Mouse (Mus musculus) brown adipose tissue, adult 24 weeks (tissue): Measurements from ENCODE around the gene Csdc2. TPM values are rescaled to one million over a fixed set of nuclear protein-coding genes. Genes with fewer than 3 reads are reported as not detected.

ENCODE experiments used
- H3K27ac ChIP-seq: fragments of 200-500 bp; replicated peaks from 2 replicates; pipeline ENCODE4 v1.5.1; 2012; ENCODE audit warnings: low read depth, mild to moderate bottlenecking, low read length
- H3K4me1 ChIP-seq: fragments of 200-500 bp; 2 replicates; pipeline ENCODE4 v1.6.1; 2012; ENCODE audit warnings: low read length, mixed read lengths; ENCODE audit not compliant: control insufficient read depth, insufficient read depth, insufficient read length
- H3K4me3 ChIP-seq: fragments of 200-500 bp; 2 replicates; pipeline ENCODE4 v1.5.1; 2012; ENCODE audit warnings: low read depth, mild to moderate bottlenecking, low read length, moderate library complexity; ENCODE audit not compliant: insufficient read depth
- polyA plus RNA-seq: library from polyadenylated mRNA; stranded (reverse); fragments of >200 nt; gene quantifications from 2 replicates; pipeline ENCODE4 v1.2.4, GENCODE M21; 2012; ENCODE audit not compliant: missing spikeins, insufficient read depth, insufficient read length

Csdc2 gene
- polyA plus RNA-seq, 1 experiment, result not detected

DNA sequence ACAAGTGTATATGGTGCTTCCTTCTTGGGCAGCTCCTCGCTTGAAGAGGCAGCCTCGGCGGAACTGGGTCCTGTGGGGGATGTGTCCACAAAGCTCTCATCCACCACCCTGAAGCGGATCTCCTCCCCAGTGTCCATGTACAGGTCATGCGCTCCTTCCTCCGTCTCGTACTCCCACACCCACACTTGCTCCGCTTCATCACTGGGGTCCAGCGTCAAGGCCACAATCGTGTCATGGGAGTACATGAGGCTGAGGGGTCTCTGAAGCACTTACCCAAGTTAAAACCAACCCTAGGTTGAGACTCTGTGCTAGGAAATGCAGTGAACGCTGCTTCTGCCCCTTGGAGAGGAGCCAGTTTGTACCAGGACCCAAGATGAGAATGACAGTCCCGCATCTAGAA lies 19.4 kb upstream of the Csdc2 start:
- Histone ChIP-seq H3K27ac (no peak overlapping the region), H3K4me1 (peaks cover 2% of the 10 kb centered on the region; the same call in 1 of the 2 replicates), H3K4me3 (no peak overlapping the region)

- H3K27ac ChIP-seq, result no peak overlapping the region
- no peak overlapping the region for H3K4me3 ChIP-seq
- H3K4me1 ChIP-seq, result peaks cover 2% of the 10 kb centered on the region; the same call in 1 of the 2 replicates
These were observed 18.7 kb upstream of the Csdc2 start for GRCm38 (mm10) chr15:81917621-81918463.

DNA sequence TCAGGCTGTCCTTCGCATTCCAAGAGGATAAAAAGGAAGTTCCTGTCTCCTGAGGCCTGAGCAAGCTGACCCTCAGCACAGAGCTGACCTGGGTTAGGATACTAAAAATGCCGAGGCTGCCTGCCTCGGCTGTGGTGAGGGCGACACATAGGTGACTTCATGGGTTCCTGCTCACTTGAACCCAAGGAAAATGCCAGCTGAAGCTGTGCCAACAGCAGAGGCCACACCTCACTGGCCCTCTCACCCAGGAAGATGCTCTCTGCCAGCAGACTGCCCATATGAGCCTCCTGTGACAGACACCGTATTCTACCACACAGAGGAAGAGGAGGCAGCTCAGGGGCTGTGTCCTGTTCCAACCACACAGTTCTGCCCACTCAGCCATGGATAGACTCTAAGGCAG lies 17.5 kb upstream of the Csdc2 start:
- Histone ChIP-seq H3K4me1 (peaks cover 2% of the 10 kb centered on the region; the same call in 1 of the 2 replicates), H3K27ac (0 out of 2 replicates have a peak overlapping the region, but pooled peaks have one; percentile 19), H3K4me3 (no peak overlapping the region)

DNA sequence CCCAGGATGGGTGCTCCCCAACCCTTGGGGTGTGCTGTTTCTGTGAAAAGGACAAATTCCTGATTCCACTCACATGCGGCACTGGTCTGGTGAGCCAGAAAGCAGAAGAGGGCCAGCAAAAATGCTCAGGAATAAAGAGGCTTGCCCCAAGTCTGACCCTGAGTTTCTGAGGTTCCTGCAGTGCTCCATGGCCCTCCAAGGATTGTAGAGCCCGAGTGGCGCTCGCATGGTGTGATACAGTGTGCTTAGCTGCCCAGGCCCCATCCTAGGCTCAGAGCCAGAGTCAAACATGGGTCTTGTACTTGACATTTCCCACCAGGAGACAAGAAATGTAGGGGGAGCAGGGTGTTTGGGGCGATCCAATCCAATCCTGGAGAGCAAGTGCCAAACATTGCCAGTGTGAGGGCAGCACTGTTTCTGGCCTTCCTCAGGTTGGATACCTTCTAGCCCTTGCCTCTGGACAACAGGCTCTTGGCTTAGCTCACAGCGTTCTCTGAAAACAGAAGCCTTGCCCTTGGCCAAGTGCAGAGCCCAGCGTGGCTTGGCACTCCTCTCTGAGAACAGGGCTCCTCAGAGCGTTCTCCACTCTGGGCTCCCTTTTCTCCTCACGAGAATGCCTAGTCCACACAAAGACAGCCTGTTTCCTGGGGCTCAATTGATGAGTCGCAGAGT lies 15.9 kb upstream of the Csdc2 start:
- Histone ChIP-seq H3K4me1 (peaks cover 9% of the 10 kb centered on the region), H3K4me3 (no peak overlapping the region), H3K27ac (no peak overlapping the region)

DNA sequence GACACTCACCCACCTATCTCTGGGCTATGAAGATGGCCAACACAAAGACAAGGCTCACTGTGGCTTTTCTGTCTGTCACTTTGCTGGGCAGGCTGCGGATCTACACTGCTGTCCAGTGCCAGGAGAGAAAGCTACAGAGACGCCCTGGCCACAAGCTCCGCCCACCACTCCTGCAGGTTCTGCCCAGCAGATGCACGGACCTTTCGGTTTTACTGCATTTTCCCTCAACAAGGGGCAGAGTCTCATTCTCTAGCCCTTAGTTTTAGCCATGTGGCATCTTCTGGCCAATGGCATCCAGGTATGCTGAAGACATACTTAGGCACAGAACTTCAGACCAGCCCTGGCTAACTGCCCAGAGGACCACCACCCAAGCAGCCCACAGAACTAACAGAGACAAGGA lies 15.3 kb upstream of the Csdc2 start:
- Histone ChIP-seq H3K27ac (no peak overlapping the region), H3K4me3 (no peak overlapping the region), H3K4me1 (peaks cover 10% of the 10 kb centered on the region)

- Histone ChIP-seq H3K4me3 (peak overlapping the region; percentile 72; the same call in 1 of the 2 replicates), H3K4me1 (peaks cover 13% of the 10 kb centered on the region), H3K27ac (no peak overlapping the region)
These were observed 11.6 kb upstream of the Csdc2 start for GRCm38 (mm10) chr15:81924933-81925332.

- Histone ChIP-seq H3K27ac (no peak within 1 kb of the TSS), H3K4me3 (peak within 1 kb of the TSS; percentile 72), H3K4me1 (peaks cover 10% of the 10 kb centered on the region)
These were observed 10.7 kb upstream of the Csdc2 start, which contains the start of gene Polr3h for GRCm38 (mm10) chr15:81925760-81926445. TSS of gene Polr3h (minus strand) at chr15:81926240.

- peaks cover 10% of the 10 kb centered on the region for H3K4me1 ChIP-seq
- no peak overlapping the region for H3K27ac ChIP-seq
- no peak overlapping the region for H3K4me3 ChIP-seq
These were observed 10.1 kb upstream of the Csdc2 start for GRCm38 (mm10) chr15:81926446-81926822.

DNA sequence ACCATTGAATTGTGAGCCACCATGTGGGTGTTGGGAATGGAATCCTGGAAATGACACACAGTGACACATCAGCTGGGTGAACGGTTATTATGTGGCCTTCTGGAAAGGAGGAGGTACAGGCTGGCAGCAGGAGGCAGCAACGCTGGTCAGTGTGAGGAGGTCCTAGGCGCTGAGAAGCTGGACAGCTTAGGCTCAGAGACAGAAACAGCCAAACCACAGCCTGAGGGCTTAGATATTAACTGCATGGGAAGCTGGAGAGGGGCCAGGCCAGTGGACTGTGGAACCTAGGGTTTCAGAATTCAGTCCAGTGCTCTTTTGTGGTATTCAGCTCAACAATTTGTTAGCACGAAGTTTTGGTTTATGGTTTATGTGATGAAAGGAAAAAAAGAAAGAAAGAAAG lies 8.8 kb upstream of the Csdc2 start:
- no peak overlapping the region for H3K4me3 ChIP-seq
- H3K27ac ChIP-seq, result 0 out of 2 replicates have a peak overlapping the region, but pooled peaks have one; percentile 2
- H3K4me1 ChIP-seq, result peaks cover 10% of the 10 kb centered on the region

- H3K27ac ChIP-seq, result 0 out of 2 replicates have a peak overlapping the region, but pooled peaks have one; percentile 16
- peaks cover 10% of the 10 kb centered on the region for H3K4me1 ChIP-seq
- no peak overlapping the region for H3K4me3 ChIP-seq
These were observed 8.3 kb upstream of the Csdc2 start for GRCm38 (mm10) chr15:81928277-81928676.

DNA sequence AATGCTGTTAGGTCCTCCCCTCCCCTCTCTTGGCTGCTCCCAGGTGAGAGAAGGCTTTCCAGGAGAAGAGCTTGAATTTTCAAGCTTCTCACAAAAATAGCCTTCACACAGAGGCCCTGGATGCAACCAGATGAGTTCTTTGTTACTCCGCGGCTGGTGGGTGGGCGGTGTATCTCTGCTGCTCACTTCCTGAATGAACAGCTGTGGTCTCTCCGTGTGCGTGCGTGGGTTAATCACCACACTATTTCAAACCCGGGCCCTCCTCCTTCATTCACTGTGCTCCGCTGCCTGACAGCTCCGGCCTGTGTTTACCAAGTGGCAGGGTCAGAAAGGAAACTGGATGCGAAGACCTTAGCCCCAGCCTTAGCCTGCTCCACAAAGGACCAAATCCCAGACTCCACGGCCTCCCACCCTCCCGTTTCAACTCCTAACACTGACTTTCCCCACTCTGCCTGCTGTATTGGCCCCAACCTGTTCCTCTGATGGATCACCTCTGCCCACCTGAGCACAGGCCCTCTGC lies 3.5 kb upstream of the Csdc2 start:
- Histone ChIP-seq H3K4me1 (peaks cover 3% of the 10 kb centered on the region; the same call in 1 of the 2 replicates), H3K27ac (no peak overlapping the region), H3K4me3 (no peak overlapping the region)

GRCm38 (mm10) chr15:81933986-81934385 lies 2.6 kb upstream of the Csdc2 start:
- Histone ChIP-seq H3K4me3 (no peak overlapping the region), H3K4me1 (no peaks in the 10 kb centered on the region), H3K27ac (no peak overlapping the region)

DNA sequence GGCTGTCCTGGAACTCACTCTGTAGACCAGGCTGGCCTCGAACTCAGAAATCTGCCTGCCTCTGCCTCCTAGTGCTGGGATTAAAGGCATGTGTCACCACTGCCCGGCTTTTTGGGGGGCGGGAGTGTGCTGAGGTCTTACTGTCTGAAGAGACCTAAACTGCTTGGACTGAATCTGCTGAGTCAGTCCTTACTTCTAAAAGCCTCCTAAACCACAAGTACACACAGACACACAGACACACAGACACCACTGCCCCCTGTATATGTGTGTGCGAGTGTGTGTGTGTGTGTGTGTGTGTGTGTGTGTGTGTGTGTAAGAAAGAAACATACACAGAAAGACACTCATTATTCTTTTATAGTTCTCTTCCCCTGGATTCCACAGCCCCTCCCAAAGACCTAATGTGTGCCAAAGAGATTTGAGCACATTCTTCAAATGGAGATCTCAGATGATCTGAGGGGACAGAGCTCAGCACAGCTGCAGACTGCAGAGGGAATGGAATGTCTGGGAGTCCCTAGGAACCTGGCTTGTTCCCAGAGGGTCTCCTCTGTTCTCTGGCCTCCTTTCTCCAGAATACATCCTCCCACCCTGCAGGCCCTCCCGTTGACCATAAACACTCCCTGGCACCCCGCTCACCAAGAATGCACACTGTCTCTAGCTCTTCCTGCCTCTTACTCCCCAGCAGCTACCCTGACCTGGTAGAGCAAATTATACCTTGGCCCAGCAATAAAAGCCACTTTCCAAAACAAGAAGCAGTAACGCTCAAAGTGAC lies 506 bp upstream of the Csdc2 start:
- H3K27ac ChIP-seq, result no peak overlapping the region
- no peaks in the 10 kb centered on the region for H3K4me1 ChIP-seq
- no peak overlapping the region for H3K4me3 ChIP-seq
